Mouse (Mus musculus) lung, embryonic 14.5 days (tissue): ENCODE data around the gene Trap1a. TPM values are rescaled to one million over a fixed set of nuclear protein-coding genes. Genes with fewer than 3 reads are reported as not detected.
"Not testable (repeated sequence)": the region's sequence is repeated elsewhere in the genome, so short reads cannot be mapped to it uniquely, and the experiment has no call there.

Experiments used
- ATAC-seq: fragments of 200-750 bp; cut with Nextera tagmentation; 2 replicates; pipeline ENCODE4 v1.8.0; 2017; ENCODE audit warnings: mild to moderate bottlenecking, moderate TSS enrichment, moderate library complexity; ENCODE audit not compliant: insufficient read depth
- DNase-seq: peaks from one replicate; pipeline ENCODE4 v3.0.0-alpha.2; 2015
- H3K27ac ChIP-seq: fragments of 300-500 bp; sonication (generic); 2 replicates; pipeline ENCODE4 v1.5.1; 2014; ENCODE audit warnings: low read depth, mild to moderate bottlenecking, moderate library complexity
- H3K27me3 ChIP-seq: fragments of 300-500 bp; sonication (generic); 2 replicates; pipeline ENCODE4 v1.6.1; 2014; ENCODE audit warnings: low read length, control low read depth; ENCODE audit not compliant: insufficient read depth
- H3K36me3 ChIP-seq: fragments of 300-500 bp; sonication (generic); 2 replicates; pipeline ENCODE4 v1.6.1; 2014; ENCODE audit warnings: control low read depth; ENCODE audit not compliant: insufficient read depth
- H3K4me1 ChIP-seq: fragments of 300-500 bp; sonication (generic); 2 replicates; pipeline ENCODE4 v1.6.1; 2014; ENCODE audit warnings: antibody characterized with exemption, control low read depth; ENCODE audit not compliant: insufficient read depth
- H3K4me2 ChIP-seq: fragments of 300-500 bp; sonication (generic); 2 replicates; pipeline ENCODE4 v1.6.1; 2014; ENCODE audit warnings: mild to moderate bottlenecking
- H3K4me3 ChIP-seq: fragments of 300-500 bp; sonication (generic); 2 replicates; pipeline ENCODE4 v1.5.1; 2014; ENCODE audit warnings: low read depth, low read length
- H3K9ac ChIP-seq: fragments of 300-500 bp; sonication (generic); 2 replicates; pipeline ENCODE4 v1.6.1; 2014
- H3K9me3 ChIP-seq: fragments of 300-500 bp; sonication (generic); 2 replicates; pipeline ENCODE4 v1.6.1; 2016; ENCODE audit warnings: low read depth, low read length, control low read depth
- CTCF ChIP-seq: IDR thresholded peaks from 2 replicates; pipeline ENCODE4 v1.5.1; 2016; ENCODE audit warnings: antibody characterized with exemption, low read depth
- WGBS: fragments of 180-500 bp; shearing (Covaris S2); extraction: QIAGEN DNeasy Blood & Tissue Kit; methylation state at CpG from one replicate; pipeline ENCODE4 v1.1.7; 2014; 5-methylcytosine and 5-hydroxymethylcytosine counted together
- polyA plus RNA-seq: library from polyadenylated mRNA; unstranded; fragments of >200 nt; fragmentation: Nextera tagmentation; extraction: Ambion mirVana; gene quantifications from 2 replicates; pipeline ENCODE4 v1.2.1, GENCODE M21; 2014

Gene Trap1a
- not detected in 2 replicates for polyA plus RNA-seq

- H3K9me3 ChIP-seq = no peaks in the 10 kb centered on the region
- WGBS = 89% methylated on average over 24 of the region's 24 CpGs
- no peaks in the 10 kb centered on the region for H3K27me3 ChIP-seq
Observed at GRCm38 (mm10) chrX:139333263-139333994, at the start of gene Trap1a. Trap1a (plus strand) TSS chrX:139333683.

GRCm38 (mm10) chrX:139293114-139293513 is 40.4 kb upstream of the Trap1a start:
- no peak for ATAC-seq
- 64% methylated on average over 2 of the region's 2 CpGs for WGBS

More at GRCm38 (mm10) chrX:139333263-139333994, at the start of gene Trap1a:
- TF ChIP-seq CTCF = no peak
- no peak within 1 kb of the TSS for H3K4me2 ChIP-seq
- H3K36me3 ChIP-seq = no peaks in the 10 kb centered on the region
- no peaks in the 10 kb centered on the region for H3K4me1 ChIP-seq
- no peak within 1 kb of the TSS for H3K27ac ChIP-seq
- no peak within 1 kb of the TSS for H3K9ac ChIP-seq
- no peak for DNase-seq
- H3K4me3 ChIP-seq = no peak within 1 kb of the TSS
- no peak for ATAC-seq

GRCm38 (mm10) chrX:139295325-139295724 is 38.2 kb upstream of the Trap1a start:
- Histone ChIP-seq H3K4me1 (no peaks in the 10 kb centered on the region), H3K27ac (no peak overlapping the region), H3K36me3 (no peaks in the 10 kb centered on the region), H3K4me2 (no peak overlapping the region), H3K9ac (no peak overlapping the region), H3K27me3 (no peaks in the 10 kb centered on the region), H3K9me3 (no peaks in the 10 kb centered on the region), H3K4me3 (no peak overlapping the region)
- 38% methylated on average over 1 of the region's 1 CpGs for WGBS
- ATAC-seq (no peak), DNase-seq (no peak)
- no peak for TF ChIP-seq CTCF

More at GRCm38 (mm10) chrX:139293114-139293513, 40.4 kb upstream of the Trap1a start:
- Histone ChIP-seq H3K4me3 (no peak overlapping the region), H3K27ac (no peak overlapping the region), H3K9ac (no peak overlapping the region), H3K4me2 (no peak overlapping the region), H3K9me3 (no peaks in the 10 kb centered on the region), H3K4me1 (no peaks in the 10 kb centered on the region), H3K36me3 (no peaks in the 10 kb centered on the region), H3K27me3 (no peaks in the 10 kb centered on the region)
- no peak for DNase-seq
- TF ChIP-seq CTCF = no peak

- not testable (repeated sequence) for H3K27ac ChIP-seq, H3K4me1 ChIP-seq, H3K9ac ChIP-seq, H3K36me3 ChIP-seq, ATAC-seq, H3K4me3 ChIP-seq, H3K27me3 ChIP-seq, H3K9me3 ChIP-seq, H3K4me2 ChIP-seq, DNase-seq
- 68% methylated on average over 5 of the region's 5 CpGs for WGBS
Observed at GRCm38 (mm10) chrX:139317356-139317755, 16.1 kb upstream of the Trap1a start.

- no peaks in the 10 kb centered on the region for H3K27me3 ChIP-seq
- no peak overlapping the region for H3K27ac ChIP-seq
- ATAC-seq = no peak
- H3K4me2 ChIP-seq = no peak overlapping the region
- H3K4me1 ChIP-seq = no peaks in the 10 kb centered on the region
- 91% methylated on average over 9 of the region's 9 CpGs for WGBS
- no peaks in the 10 kb centered on the region for H3K36me3 ChIP-seq
- DNase-seq = no peak
- no peak overlapping the region for H3K4me3 ChIP-seq
- no peak for TF ChIP-seq CTCF
- H3K9me3 ChIP-seq = no peaks in the 10 kb centered on the region
- H3K9ac ChIP-seq = no peak overlapping the region
Observed at GRCm38 (mm10) chrX:139332583-139332982, 900 bp upstream of the Trap1a start.

- TF ChIP-seq CTCF = no peak
- WGBS = 81% methylated on average over 14 of the region's 14 CpGs
- Histone ChIP-seq H3K4me2 (no peak overlapping the region), H3K36me3 (no peaks in the 10 kb centered on the region), H3K9me3 (no peaks in the 10 kb centered on the region), H3K27ac (no peak overlapping the region), H3K4me3 (no peak overlapping the region), H3K27me3 (no peaks in the 10 kb centered on the region), H3K4me1 (no peaks in the 10 kb centered on the region), H3K9ac (no peak overlapping the region)
- ATAC-seq = no peak
- no peak for DNase-seq
Observed at GRCm38 (mm10) chrX:139334504-139335418, 1.3 kb downstream of the Trap1a start.

GRCm38 (mm10) chrX:139335419-139336074 is 2.1 kb downstream of the Trap1a start:
- Histone ChIP-seq H3K9me3 (no peaks in the 10 kb centered on the region), H3K4me2 (no peak overlapping the region), H3K27me3 (no peaks in the 10 kb centered on the region), H3K36me3 (no peaks in the 10 kb centered on the region), H3K27ac (no peak overlapping the region), H3K4me3 (no peak overlapping the region), H3K4me1 (no peaks in the 10 kb centered on the region), H3K9ac (no peak overlapping the region)
- TF ChIP-seq CTCF = no peak
- 40% methylated on average over 3 of the region's 3 CpGs for whole genome bisulfite sequencing
- no peak for DNase-seq
- no peak for ATAC-seq
